Mouse (Mus musculus) bone marrow, adult 2 months (tissue): Measurements from ENCODE around the gene Slc41a2.

Experiments used
- CTCF ChIP-seq: fragments of 200-500 bp; IDR thresholded peaks from 2 replicates; pipeline ENCODE4 v1.5.1; 2011; ENCODE audit warnings: low read length, control low read depth; ENCODE audit not compliant: control insufficient read depth, insufficient read depth
- POLR2A ChIP-seq: fragments of 200-500 bp; IDR thresholded peaks from 2 replicates; pipeline ENCODE4 v1.6.1; 2011; ENCODE audit warnings: low read depth, mild to moderate bottlenecking, control low read depth, low read length, borderline replicate concordance; ENCODE audit not compliant: control insufficient read depth

- TF ChIP-seq CTCF (no peak), POLR2A (no peak)
These were observed 10.9 kb downstream of the Slc41a2 start for GRCm38 (mm10) chr10:83326648-83327285.
